Mouse (Mus musculus) lung, postnatal 10 days (tissue): ENCODE results near the gene Ryr3.
A peak's percentile ranks its signal among the peaks of the same experiment; 100 is the strongest.

ENCODE experiments used
- DNase-seq: peaks from one replicate; pipeline ENCODE4 v3.0.0; 2021

Ryr3 gene

GRCm38 (mm10) chr2:112900747-112901146 is 316.1 kb downstream of the Ryr3 start:
- DNase-seq, result no peak

DNA sequence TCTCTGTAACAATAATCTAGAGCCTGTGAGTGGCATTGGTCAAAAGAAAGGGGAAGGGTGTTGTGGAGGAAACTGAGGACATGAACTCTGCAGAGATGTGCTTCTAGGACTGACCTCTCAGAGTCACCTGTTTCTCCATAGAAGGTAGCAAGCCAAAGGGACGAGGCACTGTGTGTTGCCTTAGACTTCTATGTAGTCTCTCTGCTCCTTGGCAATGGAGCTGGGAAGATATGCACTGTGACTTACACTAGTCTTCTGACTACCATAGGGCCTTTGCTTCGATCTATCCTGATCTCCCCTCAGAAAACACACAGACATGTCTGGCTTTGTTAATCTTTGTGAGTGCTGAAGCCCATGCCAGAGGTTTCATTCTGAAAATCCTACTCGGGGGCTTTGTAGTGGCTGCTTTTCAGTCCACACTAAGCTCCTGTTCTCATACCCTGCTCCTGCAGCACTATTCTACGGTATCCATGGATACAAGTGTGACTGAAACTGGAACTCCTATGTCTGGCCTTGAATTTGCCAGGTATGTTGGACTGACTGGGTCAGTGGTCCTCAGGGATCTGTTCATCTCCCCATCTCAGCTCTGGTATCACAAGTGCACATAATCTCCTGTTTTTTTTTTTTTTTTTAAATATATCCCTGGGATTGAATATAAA is 332.3 kb downstream of the Ryr3 start:
- DNase-seq, result no peak

- no peak for DNase-seq
Measured at GRCm38 (mm10) chr2:112881805-112882204, 335.1 kb downstream of the Ryr3 start.

DNA sequence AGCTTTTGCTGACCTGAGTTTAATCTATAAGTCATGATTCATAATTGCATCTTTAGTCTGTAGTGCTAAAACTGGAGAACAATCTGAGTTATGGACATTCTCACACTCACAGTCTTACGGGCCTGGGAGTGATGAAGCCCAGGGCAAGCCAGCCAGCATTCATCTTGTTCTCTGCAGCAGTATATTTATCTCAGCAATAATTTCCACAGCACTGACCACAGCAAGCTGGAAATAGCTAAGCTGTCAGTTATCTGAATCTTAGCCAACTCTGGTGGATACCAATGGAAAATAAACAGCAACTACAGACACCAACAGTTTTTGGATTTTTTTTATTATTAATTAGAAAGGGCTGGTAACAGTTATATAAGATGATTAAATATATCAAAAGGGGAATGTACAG is 335.5 kb downstream of the Ryr3 start:
- no peak for DNase-seq

DNA sequence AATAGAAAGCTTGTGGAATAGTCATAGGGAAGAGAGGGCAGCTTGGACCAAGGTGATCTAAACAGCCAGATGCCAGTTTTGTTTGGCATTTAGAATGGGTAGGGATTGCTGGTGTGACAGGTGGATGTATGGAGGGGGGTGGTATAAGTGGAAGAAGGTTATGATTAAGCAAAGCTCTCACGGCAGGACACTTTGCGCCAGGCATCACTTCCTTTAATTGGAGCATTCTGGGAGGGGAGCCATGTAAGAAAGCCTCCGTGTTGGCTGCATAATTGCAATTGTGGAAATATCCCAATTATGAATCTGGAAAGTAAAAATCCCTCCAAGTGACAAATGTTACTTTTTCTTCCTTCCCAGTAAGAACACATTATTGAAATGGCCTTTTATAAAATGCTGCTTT is 339.5 kb downstream of the Ryr3 start:
- no peak for DNase-seq

GRCm38 (mm10) chr2:112866043-112866551 is 350.8 kb downstream of the Ryr3 start:
- no peak for DNase-seq

- no peak for DNase-seq
Measured at GRCm38 (mm10) chr2:112861792-112862191, 355.1 kb downstream of the Ryr3 start.

DNA sequence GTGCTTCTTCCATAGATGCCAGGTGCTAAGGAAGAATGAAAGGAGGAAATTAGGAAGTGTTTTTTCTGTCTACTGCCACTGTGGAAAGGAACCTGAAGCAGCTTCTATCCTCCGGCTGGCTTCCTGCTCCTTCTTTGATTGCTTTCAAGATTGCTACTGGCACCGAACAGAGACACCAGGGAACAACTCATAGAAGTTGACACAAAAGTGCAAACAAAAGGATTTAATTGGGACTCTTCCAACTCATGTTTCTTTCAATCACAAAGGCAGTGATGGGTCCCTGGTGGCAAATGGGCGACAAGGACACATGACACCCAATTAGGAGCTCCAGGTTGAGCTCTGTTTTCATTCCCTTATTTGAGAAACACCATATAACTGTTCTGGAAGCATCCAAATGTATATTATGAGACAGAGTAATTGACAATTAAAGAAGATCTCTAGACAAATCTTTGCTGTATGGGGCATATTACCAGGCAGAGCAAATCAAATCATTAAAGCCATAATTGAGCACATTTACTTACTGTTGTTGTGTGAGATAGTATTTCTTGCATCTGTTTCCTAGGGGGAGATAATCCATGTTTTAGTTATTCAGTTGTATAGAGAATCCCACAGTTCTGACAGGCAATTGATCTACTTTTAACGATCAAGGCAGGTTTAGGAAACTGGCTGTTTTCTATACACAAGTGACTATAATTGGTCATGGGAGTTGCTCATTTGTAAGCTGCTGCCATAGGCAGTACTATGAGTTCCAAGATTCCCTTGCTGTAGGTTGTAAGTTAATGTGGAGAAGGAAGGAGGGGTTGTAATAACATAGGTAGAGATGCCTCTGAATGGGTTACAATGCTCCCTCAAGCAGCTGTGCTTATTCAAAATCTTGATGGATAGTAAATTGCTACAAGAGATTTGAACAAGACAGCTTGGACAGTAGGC is 371.0 kb downstream of the Ryr3 start:
- no peak for DNase-seq

GRCm38 (mm10) chr2:112842877-112843276 is 374.0 kb downstream of the Ryr3 start:
- DNase-seq, result no peak

GRCm38 (mm10) chr2:112831423-112832305 is 385.2 kb downstream of the Ryr3 start:
- DNase-seq, result no peak

- DNase-seq, result no peak
Measured at GRCm38 (mm10) chr2:112826571-112826970, 390.3 kb downstream of the Ryr3 start.

DNA sequence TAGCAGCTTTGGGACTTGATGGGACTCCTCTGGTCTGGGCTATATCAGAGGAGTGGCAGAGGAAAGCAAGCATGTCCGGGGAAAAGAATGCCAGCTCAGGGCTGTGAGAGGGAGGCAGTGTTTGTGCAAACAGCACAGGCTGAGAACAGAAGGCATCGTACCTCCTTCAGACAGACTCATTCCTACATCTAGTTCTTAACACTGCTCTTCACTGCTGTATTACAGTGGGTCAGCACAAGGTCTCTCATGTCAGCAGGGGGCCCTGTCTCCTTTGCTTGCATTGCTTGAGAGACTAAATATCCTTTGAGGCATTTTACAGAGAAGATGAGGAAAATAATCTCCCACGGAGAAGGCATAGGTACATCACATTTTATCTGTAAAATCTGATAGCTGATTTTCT is 394.2 kb downstream of the Ryr3 start:
- no peak for DNase-seq

GRCm38 (mm10) chr2:112819059-112819458 is 397.8 kb downstream of the Ryr3 start:
- DNase-seq, result no peak

DNA sequence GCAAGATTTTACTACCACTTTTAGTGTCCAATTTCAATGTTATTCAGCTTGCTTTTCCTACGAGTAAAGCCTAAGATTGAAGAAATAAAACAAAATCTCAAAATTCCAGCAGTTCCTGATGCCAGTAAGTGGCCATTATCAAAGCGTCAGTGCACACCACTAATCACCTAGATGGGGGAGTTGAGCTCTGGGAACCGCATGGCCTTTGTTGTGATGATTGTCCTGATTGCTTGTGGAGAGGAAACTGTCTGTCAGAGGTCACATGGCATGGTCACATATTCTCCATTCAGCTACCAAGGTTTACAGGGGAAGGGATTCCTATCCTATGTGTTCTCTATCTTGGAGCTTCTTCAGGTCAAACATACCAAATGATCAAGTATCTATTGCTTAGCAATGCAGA is 399.9 kb downstream of the Ryr3 start:
- no peak for DNase-seq

DNA sequence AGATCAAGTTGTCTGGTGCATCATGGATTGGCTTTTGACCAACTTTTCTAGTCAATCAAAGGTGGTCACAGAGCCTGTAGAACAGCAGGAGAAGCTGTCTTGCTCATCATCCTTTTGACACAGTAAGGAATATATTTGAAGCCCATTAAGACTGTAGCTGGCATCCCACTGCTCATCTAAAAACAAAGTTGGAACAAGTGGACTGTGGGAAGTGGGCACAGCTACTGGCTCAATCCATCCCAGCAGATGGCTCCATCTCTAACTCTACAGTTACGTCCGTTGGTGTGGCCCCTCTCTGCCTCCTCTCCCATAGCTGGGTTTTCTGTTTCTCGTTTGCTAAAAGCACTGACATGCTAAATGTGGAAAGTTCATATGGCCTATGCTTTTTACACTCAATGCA is 400.9 kb downstream of the Ryr3 start:
- DNase-seq, result no peak

DNA sequence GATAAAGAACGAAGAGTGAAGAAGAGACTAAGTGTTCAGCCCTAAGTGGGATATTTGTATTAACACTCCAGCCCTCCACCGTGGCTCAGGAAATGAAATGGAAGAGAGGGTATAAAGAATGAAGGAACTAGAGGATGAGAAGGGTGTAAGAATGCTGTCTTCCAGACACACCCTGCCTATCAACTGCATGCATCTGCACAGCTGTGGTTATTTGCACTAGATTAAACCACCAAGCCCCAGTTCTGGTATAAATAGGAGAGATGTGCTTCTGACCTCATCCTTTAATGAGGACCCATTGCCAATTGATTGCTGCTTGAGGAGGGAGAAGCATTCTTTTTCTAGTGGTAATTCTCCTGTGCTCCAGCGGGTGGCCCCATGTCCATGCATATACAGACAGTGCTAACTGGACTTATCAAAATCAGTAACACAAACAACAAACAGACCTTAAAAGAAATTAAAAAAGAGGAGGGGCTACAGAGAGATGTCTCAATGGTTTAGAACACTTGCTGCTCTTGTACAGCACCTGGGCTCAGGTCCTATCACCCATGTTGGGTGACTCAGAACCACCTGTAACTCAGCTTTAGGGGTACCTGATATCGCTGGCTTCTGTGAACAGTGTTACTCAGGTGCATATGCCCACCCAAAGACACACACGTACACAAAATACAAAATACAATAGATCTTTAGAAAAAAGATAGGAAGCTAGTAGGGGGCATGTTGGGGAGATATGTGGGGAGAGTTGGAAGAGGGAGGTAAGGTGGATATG is 404.1 kb downstream of the Ryr3 start:
- DNase-seq, result no peak

- no peak for DNase-seq
Measured at GRCm38 (mm10) chr2:112806015-112806414, 410.9 kb downstream of the Ryr3 start.

GRCm38 (mm10) chr2:112799995-112800353 is 416.9 kb downstream of the Ryr3 start:
- DNase-seq, result peak; percentile 65

DNA sequence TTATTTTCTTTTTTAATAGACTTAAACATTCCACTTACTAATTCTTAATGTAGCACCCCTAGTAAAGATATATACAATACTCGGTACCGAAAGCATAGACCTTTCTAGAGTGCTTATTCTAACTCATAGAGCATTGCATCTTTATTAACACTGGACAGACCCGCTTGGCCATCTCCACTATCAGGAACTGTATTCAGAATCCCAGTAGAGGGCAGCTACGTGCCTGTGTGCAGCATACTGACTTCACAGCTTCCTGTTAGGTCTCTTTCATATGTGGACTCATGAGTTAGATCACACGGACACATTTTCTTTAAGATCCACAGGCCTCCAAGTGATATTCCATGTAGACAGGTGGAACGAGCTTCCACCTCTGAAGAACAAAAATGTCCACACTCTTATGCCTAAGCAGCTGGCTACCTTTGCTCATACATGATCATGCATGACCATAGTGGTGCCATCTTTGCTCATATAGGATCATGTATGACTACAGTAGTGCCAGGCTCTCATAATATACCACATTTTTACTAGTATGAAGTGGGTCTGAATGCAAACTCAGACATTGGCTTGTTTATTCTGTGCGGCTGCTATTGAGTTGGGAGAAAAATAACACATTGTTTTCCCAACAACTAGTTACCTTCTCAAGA is 417.4 kb downstream of the Ryr3 start:
- no peak for DNase-seq

- DNase-seq, result no peak
Measured at GRCm38 (mm10) chr2:112781631-112782030, 435.3 kb downstream of the Ryr3 start.

- peak; percentile 77 for DNase-seq
Measured at GRCm38 (mm10) chr2:112774762-112775161, 442.1 kb downstream of the Ryr3 start.

DNA sequence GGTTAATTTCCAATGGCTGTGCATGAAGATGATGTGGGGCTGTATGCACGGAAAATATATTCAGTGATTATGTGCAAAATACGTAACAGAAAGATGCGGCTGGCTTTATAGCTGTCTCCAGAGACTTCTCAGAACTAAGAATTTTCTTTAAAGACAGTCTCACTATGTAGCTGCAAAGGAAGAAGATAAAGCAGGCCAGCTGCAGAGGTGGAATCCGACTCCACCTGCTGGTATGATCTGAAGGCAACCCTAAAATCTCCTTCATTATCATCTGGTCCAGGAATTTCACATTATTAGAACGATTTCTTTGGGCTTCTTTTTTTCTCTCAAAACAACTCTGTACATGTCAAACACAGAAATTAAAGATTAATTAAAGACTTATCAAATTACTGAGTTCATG is 449.2 kb downstream of the Ryr3 start:
- DNase-seq, result no peak
